Mouse (Mus musculus) central nervous system, embryonic 14 days (tissue): ENCODE measurements around the gene Kat5. TPM values are rescaled to one million over a fixed set of nuclear protein-coding genes. Genes with fewer than 3 reads are reported as not detected.

Experiments
- polyA plus RNA-seq: library from polyadenylated mRNA; depleted of rRNA; stranded (reverse); fragments of >200 nt; gene quantifications from 2 replicates; pipeline ENCODE4 v1.2.3, GENCODE M21; 2012; rRNA removed

Kat5 gene
- 155 and 159 TPM in 2 replicates for polyA plus RNA-seq

DNA sequence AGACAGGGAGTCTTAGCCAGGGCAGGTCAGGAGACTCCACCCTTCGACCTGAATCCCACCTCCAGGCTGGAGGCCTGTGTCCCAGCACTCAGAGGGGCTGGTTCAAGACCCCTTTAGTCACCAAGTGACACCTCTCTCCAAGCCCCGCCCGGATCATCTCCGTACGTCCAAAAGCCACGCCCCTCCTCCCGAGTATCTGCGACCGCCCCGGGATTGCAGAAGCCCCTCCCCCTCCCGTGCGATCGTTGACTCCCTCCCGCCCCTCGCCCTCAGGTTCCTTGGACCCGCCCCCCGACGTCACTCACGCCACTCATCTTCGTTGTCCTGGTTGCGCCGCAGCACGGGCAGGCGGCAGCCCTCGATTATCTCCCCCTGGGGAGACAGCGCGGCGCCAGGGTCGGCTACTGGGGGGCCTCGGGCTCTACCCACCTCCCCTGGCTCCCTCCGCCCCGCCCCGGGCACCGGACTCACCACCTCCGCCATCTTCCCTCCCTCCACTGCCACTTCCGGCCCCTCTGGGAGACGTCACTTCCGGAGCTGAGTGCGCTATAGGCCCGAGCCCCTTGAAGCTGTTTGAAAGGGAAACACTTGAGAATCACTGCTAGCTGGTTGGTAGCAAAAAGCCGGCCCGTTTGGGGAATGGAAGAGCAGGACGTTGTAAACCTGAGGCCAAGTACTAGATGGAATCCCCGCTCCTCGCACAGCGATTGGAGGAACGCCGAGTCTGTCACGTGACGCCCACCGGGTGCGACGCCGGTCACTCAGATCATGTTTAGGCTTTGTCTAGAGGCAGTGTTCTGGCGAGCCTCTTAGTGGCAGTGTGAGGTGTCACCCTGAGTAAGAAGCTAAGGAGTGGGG, at the start of gene Kat5:
Kat5 (minus strand) TSS at position 691 of the 858 bp plus-strand sequence.

DNA sequence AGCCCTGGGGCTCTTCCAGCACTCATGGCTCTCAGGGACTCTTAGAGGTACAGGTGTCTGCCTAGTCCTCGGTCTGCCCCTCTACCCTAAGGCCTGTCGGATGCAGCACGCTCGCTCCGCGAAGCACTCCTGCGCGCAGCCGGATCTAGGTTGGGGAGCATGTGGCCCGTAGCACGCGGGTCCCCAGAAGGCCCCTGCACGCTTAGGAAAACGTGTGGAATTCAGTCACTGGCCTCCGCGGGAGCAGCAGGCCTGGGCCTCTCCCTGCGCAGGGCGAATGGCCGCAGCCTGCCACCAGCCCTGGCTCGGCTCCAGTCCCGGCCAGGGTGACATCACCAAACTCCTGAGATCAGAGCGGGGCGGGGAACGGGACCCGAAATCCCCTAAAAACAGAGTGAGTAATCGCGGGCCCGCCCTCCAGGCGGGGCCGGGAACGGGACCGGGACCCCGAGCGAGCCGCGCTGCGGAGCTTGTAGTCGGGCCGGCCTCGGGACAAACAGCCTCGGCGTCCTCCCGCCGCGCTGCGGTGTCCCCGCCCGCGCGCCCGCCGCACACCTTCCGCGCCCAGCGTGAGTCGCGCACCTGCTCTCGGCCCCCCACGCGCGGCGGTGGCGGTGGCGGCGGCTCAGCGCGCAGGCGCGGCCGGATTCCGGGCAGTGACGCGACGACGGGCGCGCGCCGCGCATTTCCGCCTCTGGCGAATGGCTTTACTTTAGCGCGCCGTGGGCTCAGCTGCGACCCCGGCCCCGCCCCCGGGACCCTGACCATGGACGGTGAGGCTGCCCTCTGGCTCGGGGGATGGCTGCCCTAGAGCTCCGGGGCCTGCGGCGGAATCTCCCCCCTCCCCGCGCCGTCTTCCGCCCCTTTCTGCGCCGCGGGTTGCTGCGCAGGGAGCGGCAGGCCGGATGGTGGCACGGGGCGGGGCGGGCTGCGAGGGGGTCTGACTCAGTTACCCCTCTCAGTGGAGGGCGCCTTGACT, 27.3 kb upstream of the Kat5 start, which contains the start of gene Rela:
Rela (plus strand) TSS at position 415 of the 979 bp plus-strand sequence.

DNA sequence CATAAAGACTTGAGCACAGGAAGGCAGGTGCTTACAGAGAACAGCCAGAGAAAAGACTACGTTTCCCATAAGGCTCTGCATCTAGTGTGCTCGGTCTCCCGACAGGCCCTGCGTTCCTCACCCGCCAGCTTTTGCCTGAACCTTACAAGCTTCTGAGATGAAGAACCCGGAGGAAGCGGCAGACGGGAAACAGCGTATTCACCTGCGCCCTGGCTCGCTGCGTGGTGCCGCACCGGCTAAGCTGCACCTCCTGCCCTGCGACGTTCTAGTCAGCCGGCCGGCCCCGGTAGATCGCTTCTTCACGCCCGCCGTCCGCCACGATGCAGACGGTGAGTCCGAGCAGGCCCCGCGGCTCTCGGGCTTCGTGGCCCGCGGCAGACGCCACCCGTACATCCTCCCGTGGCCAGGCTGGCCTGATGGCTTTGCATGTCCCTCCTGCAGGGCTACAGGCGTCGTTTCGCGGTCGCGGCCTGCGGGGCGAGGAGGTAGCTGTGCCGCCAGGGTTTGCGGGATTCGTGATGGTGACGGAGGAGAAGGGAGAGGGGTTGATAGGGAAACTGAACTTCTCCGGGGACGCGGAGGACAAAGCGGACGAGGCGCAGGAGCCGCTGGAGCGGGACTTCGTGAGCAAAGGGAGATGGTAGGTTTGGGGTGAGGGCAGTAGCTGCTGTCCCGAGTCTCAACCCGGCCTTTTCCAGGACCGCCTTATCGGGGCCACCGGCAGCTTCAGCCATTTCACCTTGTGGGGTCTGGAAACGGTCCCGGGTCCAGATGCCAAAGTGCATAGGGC, 8.1 kb downstream of the Kat5 start, which contains the start of gene Rnaseh2c:
Rnaseh2c (plus strand) TSS at position 122 of the 790 bp plus-strand sequence.

DNA sequence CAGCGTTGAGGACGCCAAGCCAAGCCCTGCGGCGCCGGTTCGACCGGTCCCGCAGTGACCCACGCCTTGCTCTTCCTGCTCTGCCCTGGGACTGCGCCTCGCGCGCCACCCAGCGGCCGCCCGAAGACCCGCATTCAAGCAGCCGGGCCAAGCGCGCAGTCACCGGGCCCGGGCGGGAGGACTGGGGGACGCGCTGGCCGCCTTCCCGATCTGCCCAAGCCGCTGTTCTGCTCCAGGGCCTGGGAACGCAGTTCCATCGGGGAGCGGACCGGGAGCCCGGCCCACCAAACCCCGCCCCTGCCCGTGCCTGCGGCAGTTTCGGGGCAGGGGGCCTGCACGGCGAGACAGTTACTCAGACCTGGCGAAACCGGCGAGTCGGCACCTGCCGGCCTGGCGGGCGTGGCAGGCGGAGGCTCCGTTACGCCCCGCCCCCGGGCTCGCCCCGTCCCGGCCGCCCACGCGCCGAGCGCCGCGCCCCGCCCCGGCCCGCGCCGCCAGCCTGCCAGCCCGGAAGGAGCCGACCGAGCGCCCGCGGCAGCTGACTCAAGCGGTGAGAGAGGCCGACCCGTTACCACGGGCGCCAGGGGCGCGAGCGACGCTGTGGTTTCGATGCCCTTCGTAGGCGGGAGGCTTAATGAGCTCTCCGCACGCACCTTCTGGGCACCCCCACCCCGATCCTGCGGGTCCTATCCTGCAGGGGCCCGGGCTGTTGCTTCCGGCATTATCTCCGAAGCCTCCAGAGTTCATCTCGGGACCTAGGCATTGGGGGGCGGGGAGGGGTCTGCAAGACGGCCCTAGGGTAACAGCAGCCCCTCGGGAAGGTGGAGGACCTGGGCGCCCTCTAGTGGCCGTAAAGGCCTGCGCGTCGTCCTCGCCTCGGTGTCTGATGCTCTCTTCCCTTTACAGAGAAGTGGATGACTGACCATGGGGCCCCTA, 42.2 kb downstream of the Kat5 start, which contains the start of gene Ap5b1:
Ap5b1 (plus strand) TSS at position 492 of the 936 bp plus-strand sequence.

DNA sequence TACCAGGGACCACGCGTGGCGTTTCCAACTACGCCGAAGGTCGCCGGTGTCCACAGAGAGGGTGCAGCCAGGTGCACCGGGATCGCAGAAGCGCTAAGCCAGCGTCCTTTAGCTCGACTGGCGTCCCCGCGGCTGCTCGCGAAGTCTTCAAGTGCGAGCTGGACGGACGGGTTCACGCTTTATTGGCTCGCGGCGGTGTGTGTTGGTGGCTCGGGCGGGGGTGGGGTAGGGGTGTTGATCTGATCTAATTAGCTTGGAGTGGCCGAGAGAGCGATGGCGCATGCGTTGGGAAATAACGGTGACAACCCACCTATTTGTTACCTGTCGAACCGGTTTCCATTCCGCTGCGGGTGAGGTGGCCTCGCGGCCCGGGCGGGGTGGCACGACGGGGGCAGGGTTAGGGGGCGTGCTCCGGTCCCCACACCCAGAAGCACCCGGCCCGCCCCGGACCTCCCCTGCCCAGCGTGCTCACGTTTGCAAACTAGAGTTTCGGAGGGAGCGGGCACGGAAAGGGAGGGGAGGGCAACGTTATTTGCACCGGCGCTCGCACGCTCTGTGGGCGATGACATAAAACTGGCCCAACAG, 49.5 kb downstream of the Kat5 start, which contains the start of gene Ovol1:
Ovol1 (minus strand) TSS at position 190 of the 585 bp plus-strand sequence.

Other genes starting within 250 kb of the Kat5 start
- 42.2 and 43.6 TPM in 2 replicates for gene Eif1ad, start 243.5 kb downstream of the Kat5 start, polyA plus RNA-seq
- gene Banf1, start 243.1 kb downstream of the Kat5 start, polyA plus RNA-seq: 200 and 202 TPM in 2 replicates
- 89.8 and 93.4 TPM in 2 replicates for gene Sart1, start 221.5 kb downstream of the Kat5 start, polyA plus RNA-seq
- 0.05 TPM in 1 of 2 replicates, not detected in the other for gene Tsga10ip, start 207.7 kb downstream of the Kat5 start, polyA plus RNA-seq
- gene Drap1, start 185.3 kb downstream of the Kat5 start, polyA plus RNA-seq: 304 and 309 TPM in 2 replicates
- gene AI837181, start 185.1 kb downstream of the Kat5 start, polyA plus RNA-seq: 76.5 and 85.9 TPM in 2 replicates
- 0.05 TPM in 1 of 2 replicates, not detected in the other for gene Fosl1, start 162.7 kb downstream of the Kat5 start, polyA plus RNA-seq
- 10.6 and 11.6 TPM in 2 replicates for gene Ccdc85b, start 152.3 kb downstream of the Kat5 start, polyA plus RNA-seq
- 216 and 221 TPM in 2 replicates for gene Fibp, start 149.6 kb downstream of the Kat5 start, polyA plus RNA-seq
- 2.6 and 2.7 TPM in 2 replicates for gene Ctsw, start 141.7 kb downstream of the Kat5 start, polyA plus RNA-seq
- 50.0 and 85.2 TPM in 2 replicates for gene Efemp2, start 136.3 kb downstream of the Kat5 start, polyA plus RNA-seq
- gene Mus81, start 121.8 kb downstream of the Kat5 start, polyA plus RNA-seq: 57.1 and 64.2 TPM in 2 replicates
- 1,583 and 1,664 TPM in 2 replicates for gene Cfl1, start 119.8 kb downstream of the Kat5 start, polyA plus RNA-seq
- gene 1700020D05Rik, start 106.5 kb downstream of the Kat5 start, polyA plus RNA-seq: 3.8 and 4.0 TPM in 2 replicates
- 103 and 108 TPM in 2 replicates for gene Snx32, start 99.7 kb downstream of the Kat5 start, polyA plus RNA-seq
- 0.05 and 0.56 TPM in 2 replicates for gene Ovol1, start 49.6 kb downstream of the Kat5 start, polyA plus RNA-seq
- gene Ap5b1, start 42.2 kb downstream of the Kat5 start, polyA plus RNA-seq: 2.4 and 2.5 TPM in 2 replicates
- gene Rnaseh2c, start 8.4 kb downstream of the Kat5 start, polyA plus RNA-seq: 90.9 and 107 TPM in 2 replicates
- 38.6 and 41.9 TPM in 2 replicates for gene Rela, start 27.2 kb upstream of the Kat5 start, polyA plus RNA-seq
- gene Sipa1, start 53.5 kb upstream of the Kat5 start, polyA plus RNA-seq: 25.8 and 34.4 TPM in 2 replicates
- gene Map3k11, start 78.5 kb upstream of the Kat5 start, polyA plus RNA-seq: 20.8 and 24.0 TPM in 2 replicates
- gene Pcnx3, start 78.7 kb upstream of the Kat5 start, polyA plus RNA-seq: 80.3 and 94.9 TPM in 2 replicates
- 0.05 and 0.21 TPM in 2 replicates for gene Kcnk7, start 94.1 kb upstream of the Kat5 start, polyA plus RNA-seq
- gene Ehbp1l1, start 116.1 kb upstream of the Kat5 start, polyA plus RNA-seq: 25.1 and 28.3 TPM in 2 replicates
- 241 and 283 TPM in 2 replicates for gene Fam89b, start 119.4 kb upstream of the Kat5 start, polyA plus RNA-seq
- 64.1 and 102 TPM in 2 replicates for gene Ltbp3, start 130.7 kb upstream of the Kat5 start, polyA plus RNA-seq
- gene Scyl1, start 161.2 kb upstream of the Kat5 start, polyA plus RNA-seq: 121 and 140 TPM in 2 replicates